Mouse (Mus musculus) kidney, embryonic 15.5 days (tissue): ENCODE data around the gene Sema7a. TPM values are rescaled to one million over a fixed set of nuclear protein-coding genes. Genes with fewer than 3 reads are reported as not detected.

ENCODE experiments used
- ATAC-seq: fragments of 200-750 bp; cut with Nextera tagmentation; replicated peaks from 2 replicates; pipeline ENCODE4 v1.8.0; 2017; ENCODE audit warnings: moderate TSS enrichment; ENCODE audit not compliant: low FRiP score
- H3K27ac ChIP-seq: fragments of 300-500 bp; sonication (generic); 2 replicates; pipeline ENCODE4 v1.5.1; 2015; ENCODE audit warnings: mild to moderate bottlenecking, inconsistent platforms
- H3K27me3 ChIP-seq: fragments of 300-500 bp; sonication (generic); 2 replicates; pipeline ENCODE4 v1.6.1; 2015; ENCODE audit warnings: inconsistent platforms
- H3K36me3 ChIP-seq: fragments of 300-500 bp; sonication (generic); 2 replicates; pipeline ENCODE4 v1.6.1; 2015; ENCODE audit warnings: inconsistent platforms
- H3K4me1 ChIP-seq: fragments of 300-500 bp; sonication (generic); 2 replicates; pipeline ENCODE4 v1.6.1; 2015; ENCODE audit warnings: inconsistent platforms
- H3K4me2 ChIP-seq: fragments of 300-500 bp; sonication (generic); 2 replicates; pipeline ENCODE4 v1.6.1; 2015; ENCODE audit warnings: moderate library complexity, mild to moderate bottlenecking, inconsistent platforms
- H3K4me3 ChIP-seq: fragments of 300-500 bp; sonication (generic); replicated peaks from 2 replicates; pipeline ENCODE4 v1.5.1; 2015; ENCODE audit warnings: mild to moderate bottlenecking, inconsistent platforms
- H3K9ac ChIP-seq: fragments of 300-500 bp; sonication (generic); 2 replicates; pipeline ENCODE4 v1.6.1; 2015; ENCODE audit warnings: mild to moderate bottlenecking, inconsistent platforms
- H3K9me3 ChIP-seq: fragments of 300-500 bp; sonication (generic); replicated peaks from 2 replicates; pipeline ENCODE4 v1.6.1; 2016; ENCODE audit warnings: inconsistent platforms
- WGBS: fragments of 180-500 bp; shearing (Covaris S2); methylation state at CpG from one replicate; pipeline ENCODE4 v1.1.7; 2015; ENCODE audit warnings: mixed read lengths; 5-methylcytosine and 5-hydroxymethylcytosine counted together
- polyA plus RNA-seq: library from polyadenylated mRNA; unstranded; fragments of >200 nt; fragmentation: Nextera tagmentation; extraction: Ambion mirVana; gene quantifications from 2 replicates; pipeline ENCODE4 v1.2.1, GENCODE M21; 2015

Gene Sema7a
- polyA plus RNA-seq, 1 experiment from 2014 or later = 0.39 TPM

DNA sequence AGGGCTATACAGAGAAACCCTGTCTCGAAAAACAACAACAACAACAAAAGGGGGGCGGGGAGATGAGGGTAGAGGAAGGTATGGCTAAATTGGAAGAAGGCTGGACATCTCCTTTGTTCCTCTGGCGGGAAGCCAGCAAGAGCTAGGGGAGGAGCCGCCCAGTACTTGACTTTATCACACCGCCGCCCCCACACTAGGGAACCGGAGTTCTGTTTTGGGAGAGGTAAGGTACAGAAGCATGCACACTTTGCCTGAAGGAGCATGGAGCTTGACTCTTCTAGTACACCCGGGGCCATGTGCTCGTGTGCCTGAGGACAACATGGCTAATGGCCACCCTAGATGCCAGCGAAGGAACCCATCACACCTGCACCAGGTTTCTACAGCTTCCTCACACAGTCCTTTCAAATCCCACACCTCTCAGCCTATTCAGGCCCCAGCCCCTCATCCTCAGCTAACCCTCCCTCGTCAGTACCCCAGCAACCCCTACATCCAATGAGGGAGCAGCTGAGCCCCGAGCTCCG, 57.7 kb downstream of the Sema7a start:
- H3K4me3 ChIP-seq = peak overlapping the region; percentile 40
- no peak overlapping the region for H3K27ac ChIP-seq
- peaks cover 43% of the 10 kb centered on the region for H3K27me3 ChIP-seq
- H3K4me2 ChIP-seq = peak overlapping the region; percentile 59
- WGBS = 15% methylated on average over 13 of the region's 13 CpGs
- H3K9ac ChIP-seq = no peak overlapping the region
- no peaks in the 10 kb centered on the region for H3K9me3 ChIP-seq
- no peaks in the 10 kb centered on the region for H3K36me3 ChIP-seq
- ATAC-seq = no peak; the same call in 1 of the 2 replicates
- H3K4me1 ChIP-seq = peaks cover 19% of the 10 kb centered on the region

DNA sequence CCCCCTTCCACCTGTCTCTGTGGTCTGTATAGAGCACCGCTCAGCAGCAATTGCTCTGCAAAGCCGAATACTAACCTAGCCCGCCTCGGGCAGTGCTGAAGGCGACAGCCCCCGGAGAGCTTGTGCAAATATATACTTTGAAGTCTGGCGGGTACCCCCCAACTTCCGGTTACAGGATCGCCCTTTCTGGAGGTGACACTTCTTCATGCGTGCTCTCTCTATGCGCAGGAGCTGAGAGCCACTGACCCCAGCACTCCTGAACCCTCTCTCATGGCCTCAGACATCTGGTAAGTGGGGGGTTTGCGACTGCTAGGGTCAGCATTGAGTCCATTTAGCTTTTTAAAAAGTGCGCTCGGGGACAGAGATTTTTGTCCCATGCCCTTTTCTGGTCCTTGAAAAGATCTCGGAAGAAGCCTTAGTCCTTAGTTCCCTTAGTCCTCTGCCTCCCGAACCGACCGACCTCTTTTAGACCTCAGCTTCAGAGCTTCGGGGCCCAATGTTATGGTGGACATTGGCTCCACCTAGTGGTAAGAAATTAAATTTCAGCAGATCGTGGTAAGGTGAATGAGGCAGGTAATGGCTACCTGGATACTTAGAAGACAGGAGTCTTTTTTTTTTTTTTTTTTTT, 58.2 kb downstream of the Sema7a start:
- Histone ChIP-seq H3K4me2 (peak overlapping the region; percentile 59), H3K4me3 (peak overlapping the region; percentile 40), H3K9ac (no peak overlapping the region), H3K36me3 (no peaks in the 10 kb centered on the region), H3K27me3 (peaks cover 43% of the 10 kb centered on the region), H3K9me3 (no peaks in the 10 kb centered on the region), H3K4me1 (peaks cover 17% of the 10 kb centered on the region), H3K27ac (no peak overlapping the region)
- ATAC-seq = peak; percentile 84
- 1% methylated on average over 20 of the region's 20 CpGs for WGBS

DNA sequence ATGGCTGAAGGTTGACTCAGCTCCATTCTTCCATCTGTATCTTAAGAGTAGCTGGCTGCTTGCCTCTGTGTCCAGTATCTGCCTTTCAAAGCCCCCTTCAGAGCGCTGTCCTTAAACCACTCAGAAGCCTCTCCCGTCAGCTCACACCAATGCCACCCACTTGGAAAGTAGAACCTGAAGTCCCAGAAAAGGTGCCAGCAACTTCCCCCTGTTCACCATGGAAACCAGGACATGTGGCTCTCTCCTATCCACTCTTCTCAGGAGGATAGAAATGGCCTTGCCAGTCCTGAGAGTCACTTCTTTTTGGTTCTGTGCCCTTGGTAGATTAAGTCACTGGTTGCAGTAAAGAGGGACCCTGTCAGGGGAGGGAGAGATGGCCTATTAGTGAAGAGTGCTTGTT, 58.8 kb downstream of the Sema7a start:
- ATAC-seq = no peak
- Histone ChIP-seq H3K36me3 (no peaks in the 10 kb centered on the region), H3K4me1 (peaks cover 16% of the 10 kb centered on the region), H3K4me3 (no peak overlapping the region), H3K27ac (no peak overlapping the region), H3K9ac (no peak overlapping the region), H3K9me3 (no peaks in the 10 kb centered on the region), H3K27me3 (peaks cover 43% of the 10 kb centered on the region), H3K4me2 (no peak overlapping the region)
- 62% methylated on average over 2 of the region's 2 CpGs for WGBS

DNA sequence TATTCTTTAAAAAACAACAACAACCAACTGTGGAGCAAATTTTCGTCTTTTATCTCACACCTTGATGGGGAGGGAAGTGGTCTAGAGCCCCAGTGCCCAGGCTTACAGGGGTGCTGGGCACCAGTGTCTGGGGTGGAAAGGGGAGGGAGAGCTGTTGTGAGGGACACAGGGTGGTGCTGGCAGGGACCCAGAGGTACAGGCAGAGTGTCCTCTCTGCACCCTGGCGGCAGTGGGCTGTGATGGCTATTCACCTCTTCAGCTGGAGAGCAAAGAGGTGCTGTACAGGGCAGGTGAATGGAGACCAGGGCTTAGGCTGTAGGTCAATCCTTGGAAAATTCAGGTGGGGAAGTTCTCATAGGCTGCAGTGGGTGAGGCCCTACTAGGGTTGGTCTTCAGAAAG, 59.8 kb downstream of the Sema7a start:
- Histone ChIP-seq H3K9ac (no peak overlapping the region), H3K27me3 (peaks cover 43% of the 10 kb centered on the region), H3K4me1 (peaks cover 20% of the 10 kb centered on the region), H3K36me3 (no peaks in the 10 kb centered on the region), H3K4me3 (no peak overlapping the region), H3K4me2 (no peak overlapping the region), H3K27ac (no peak overlapping the region), H3K9me3 (no peaks in the 10 kb centered on the region)
- WGBS = 38% methylated on average over 2 of the region's 2 CpGs
- no peak for ATAC-seq

DNA sequence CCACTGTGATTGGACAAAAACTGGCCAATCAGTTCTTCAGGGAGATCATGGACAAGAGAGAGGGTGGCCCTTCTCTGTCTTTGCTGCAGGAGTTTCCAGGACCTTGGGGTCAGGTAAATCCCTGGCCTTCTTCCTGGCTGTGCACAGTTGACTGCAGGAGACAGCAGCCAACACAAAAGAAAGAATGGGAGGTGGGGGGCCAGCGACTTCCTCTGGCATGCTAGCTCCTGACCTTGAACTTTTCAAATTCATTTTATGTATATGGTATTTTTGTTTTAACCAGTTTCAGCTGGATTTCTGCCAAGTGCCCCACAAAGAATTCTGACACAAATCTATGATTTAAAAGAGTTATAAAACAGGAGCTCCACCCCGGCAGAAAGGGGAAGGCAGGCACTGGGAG, 63.4 kb downstream of the Sema7a start:
- no peak overlapping the region for H3K4me2 ChIP-seq
- H3K9ac ChIP-seq = no peak overlapping the region
- H3K4me1 ChIP-seq = peaks cover 12% of the 10 kb centered on the region
- H3K36me3 ChIP-seq = no peaks in the 10 kb centered on the region
- WGBS = 9% methylated on average over 2 of the region's 2 CpGs
- H3K4me3 ChIP-seq = no peak overlapping the region
- H3K27ac ChIP-seq = no peak overlapping the region
- no peaks in the 10 kb centered on the region for H3K9me3 ChIP-seq
- ATAC-seq = no peak
- peaks cover 19% of the 10 kb centered on the region for H3K27me3 ChIP-seq

DNA sequence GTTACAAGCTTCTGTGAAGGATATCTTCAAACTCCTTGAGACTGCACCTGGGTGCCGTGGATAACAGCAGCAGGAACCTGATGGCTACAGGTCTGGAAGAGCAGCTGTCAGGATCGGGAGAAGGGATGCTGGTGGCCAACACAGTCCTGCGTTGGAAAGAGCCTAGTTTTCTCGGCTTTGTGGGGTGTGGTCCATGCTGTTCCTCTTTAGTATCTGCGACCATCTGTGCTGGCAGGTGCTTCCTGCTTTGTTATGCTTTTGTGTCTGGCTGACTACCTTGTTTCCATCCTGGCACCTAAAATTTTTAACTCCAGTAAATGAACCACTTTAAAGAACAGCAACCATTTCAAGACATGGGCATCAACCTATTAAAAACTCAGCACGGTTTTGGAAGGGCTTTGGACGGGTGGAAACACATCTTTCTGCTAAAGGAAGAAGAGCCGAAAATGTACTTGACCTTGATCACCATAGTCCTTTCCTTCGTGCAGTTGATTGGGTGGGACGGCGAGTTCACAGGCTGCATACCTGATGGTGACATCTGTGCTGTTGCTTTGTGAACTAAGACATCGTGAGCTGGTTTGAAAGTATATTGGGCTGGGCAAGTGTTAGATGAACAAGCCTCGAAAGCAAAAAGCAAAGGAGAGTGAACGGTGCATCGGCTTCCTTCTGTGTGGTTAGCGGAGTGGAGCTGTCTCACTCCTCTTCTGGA, 66.0 kb downstream of the Sema7a start, which contains the start of gene Cyp11a1:
Gene Cyp11a1, plus strand, starts transcription at position 659 of the 709 bp plus-strand sequence.
- Histone ChIP-seq H3K4me1 (peaks cover 28% of the 10 kb centered on the region), H3K4me3 (no peak within 1 kb of the TSS), H3K27me3 (0 out of 2 replicates have a peak, but pooled peaks cover 3% of the 10 kb centered on the region), H3K4me2 (no peak within 1 kb of the TSS), H3K27ac (no peak within 1 kb of the TSS), H3K9ac (no peak within 1 kb of the TSS), H3K9me3 (no peaks in the 10 kb centered on the region), H3K36me3 (no peaks in the 10 kb centered on the region)
- no peak for ATAC-seq
- WGBS = 87% methylated on average over 16 of the region's 16 CpGs

DNA sequence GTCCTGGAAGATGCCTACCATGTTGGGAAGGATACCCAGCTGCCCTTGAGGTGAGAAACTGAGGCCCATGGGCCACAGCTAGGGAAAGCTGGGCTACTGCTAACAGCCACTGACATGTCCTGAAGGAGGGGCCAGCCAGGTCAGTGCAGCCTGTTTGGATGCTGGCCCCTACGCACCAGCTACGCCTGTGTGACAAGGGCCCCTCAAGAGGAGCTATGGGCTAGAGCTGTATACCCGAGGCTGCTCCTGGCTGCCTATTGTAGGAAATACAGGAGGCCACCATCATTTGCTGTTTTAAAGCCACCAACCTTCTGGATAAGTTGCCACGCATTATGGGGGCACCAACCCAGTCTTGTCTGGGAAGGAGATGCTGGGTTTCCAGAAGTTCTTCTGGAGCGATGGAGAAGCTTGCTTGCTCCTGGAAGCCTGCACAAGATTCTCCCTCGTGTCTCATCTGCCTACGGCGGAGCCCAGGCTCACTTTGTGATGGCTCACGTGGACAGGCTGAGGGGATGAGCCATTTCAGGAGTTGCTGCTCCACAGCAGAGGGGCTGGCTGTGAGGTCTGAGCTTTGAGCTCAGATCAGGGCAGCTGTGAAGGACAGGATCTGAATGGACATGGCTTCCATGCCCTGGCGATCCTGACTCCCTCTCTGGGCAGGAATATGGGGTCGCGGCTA, 68.6 kb downstream of the Sema7a start:
- Histone ChIP-seq H3K36me3 (no peaks in the 10 kb centered on the region), H3K9me3 (no peaks in the 10 kb centered on the region), H3K27ac (peak overlapping the region; percentile 28; the same call in 1 of the 2 replicates), H3K4me3 (no peak overlapping the region), H3K9ac (no peak overlapping the region), H3K4me1 (peaks cover 41% of the 10 kb centered on the region), H3K27me3 (no peaks in the 10 kb centered on the region), H3K4me2 (peak overlapping the region; percentile 25)
- WGBS = 62% methylated on average over 12 of the region's 12 CpGs
- ATAC-seq = no peak; the same call in 1 of the 2 replicates

DNA sequence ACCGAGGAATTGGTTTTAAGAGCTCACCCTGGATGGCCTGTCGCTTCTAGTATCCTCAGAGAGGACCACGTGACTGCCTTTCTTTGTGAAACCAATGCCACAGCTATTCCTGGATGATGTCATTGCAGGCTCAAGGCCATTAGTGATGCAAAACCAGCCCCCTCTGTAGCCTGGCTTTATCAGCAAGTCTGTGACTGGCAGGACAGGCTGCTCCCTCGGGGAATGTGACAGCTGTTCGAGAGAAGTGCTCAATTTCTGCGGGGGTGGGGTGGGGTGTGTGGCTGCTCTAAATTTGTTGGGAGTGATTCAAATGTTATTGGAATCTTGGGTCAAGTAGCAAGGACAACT, 69.1 kb downstream of the Sema7a start:
- H3K27ac ChIP-seq = peak overlapping the region; percentile 28; the same call in 1 of the 2 replicates
- WGBS = 7% methylated on average over 6 of the region's 6 CpGs
- peak; percentile 74 for ATAC-seq
- no peak overlapping the region for H3K4me3 ChIP-seq
- no peaks in the 10 kb centered on the region for H3K9me3 ChIP-seq
- peak overlapping the region; percentile 25 for H3K4me2 ChIP-seq
- no peak overlapping the region for H3K9ac ChIP-seq
- no peaks in the 10 kb centered on the region for H3K27me3 ChIP-seq
- peaks cover 36% of the 10 kb centered on the region for H3K4me1 ChIP-seq
- H3K36me3 ChIP-seq = no peaks in the 10 kb centered on the region

DNA sequence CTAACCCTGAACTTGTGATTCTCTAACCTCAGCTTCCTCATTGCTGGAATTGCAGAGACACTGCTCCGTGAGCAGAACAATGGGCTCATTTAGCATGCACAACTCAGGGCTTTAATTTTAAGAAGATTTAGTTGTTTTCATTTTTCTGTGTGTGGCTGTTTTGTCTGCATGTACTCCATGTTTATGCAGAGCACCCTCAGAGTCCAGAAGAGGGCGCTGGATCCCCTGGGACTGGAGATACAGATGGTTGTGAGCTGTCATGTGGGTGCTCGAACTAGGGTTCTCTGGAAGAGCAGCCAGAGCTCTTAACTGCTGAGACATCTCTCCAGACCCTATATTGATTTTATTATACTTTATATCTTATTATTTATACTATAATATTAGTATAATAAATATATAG, 69.7 kb downstream of the Sema7a start:
- no peak overlapping the region for H3K4me3 ChIP-seq
- H3K27ac ChIP-seq = no peak overlapping the region
- H3K4me2 ChIP-seq = no peak overlapping the region
- H3K36me3 ChIP-seq = no peaks in the 10 kb centered on the region
- WGBS = 66% methylated on average over 3 of the region's 3 CpGs
- H3K9ac ChIP-seq = no peak overlapping the region
- no peaks in the 10 kb centered on the region for H3K27me3 ChIP-seq
- H3K9me3 ChIP-seq = no peaks in the 10 kb centered on the region
- ATAC-seq = no peak
- peaks cover 38% of the 10 kb centered on the region for H3K4me1 ChIP-seq

DNA sequence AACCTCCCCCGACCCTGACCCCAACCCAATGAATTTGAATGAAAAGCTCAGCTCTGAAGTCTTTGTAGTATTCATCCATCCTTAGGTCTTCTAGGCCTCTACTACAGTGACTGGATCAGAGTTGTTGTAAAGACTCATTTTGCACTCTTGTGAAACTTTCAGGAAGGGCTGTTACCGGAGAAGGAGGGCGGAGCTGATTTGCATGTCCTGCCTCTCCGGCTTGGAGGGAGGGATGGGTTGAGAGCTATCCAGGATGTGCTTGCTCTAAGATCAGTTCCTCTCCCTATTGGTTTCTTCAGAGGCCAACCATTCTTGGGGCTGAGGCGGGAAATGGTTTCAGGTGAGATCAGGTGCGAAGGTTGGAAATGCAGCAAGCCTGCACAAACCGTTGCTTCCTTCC, 71.1 kb downstream of the Sema7a start:
- Histone ChIP-seq H3K4me2 (peak overlapping the region; percentile 8; the same call in 1 of the 2 replicates), H3K9me3 (no peaks in the 10 kb centered on the region), H3K4me1 (peaks cover 42% of the 10 kb centered on the region), H3K36me3 (no peaks in the 10 kb centered on the region), H3K9ac (no peak overlapping the region), H3K27me3 (peaks cover under 1% of the 10 kb centered on the region; the same call in 1 of the 2 replicates), H3K27ac (no peak overlapping the region), H3K4me3 (no peak overlapping the region)
- ATAC-seq = 0 out of 2 replicates have a peak, but pooled peaks have one; percentile 12
- WGBS = 27% methylated on average over 7 of the region's 7 CpGs

DNA sequence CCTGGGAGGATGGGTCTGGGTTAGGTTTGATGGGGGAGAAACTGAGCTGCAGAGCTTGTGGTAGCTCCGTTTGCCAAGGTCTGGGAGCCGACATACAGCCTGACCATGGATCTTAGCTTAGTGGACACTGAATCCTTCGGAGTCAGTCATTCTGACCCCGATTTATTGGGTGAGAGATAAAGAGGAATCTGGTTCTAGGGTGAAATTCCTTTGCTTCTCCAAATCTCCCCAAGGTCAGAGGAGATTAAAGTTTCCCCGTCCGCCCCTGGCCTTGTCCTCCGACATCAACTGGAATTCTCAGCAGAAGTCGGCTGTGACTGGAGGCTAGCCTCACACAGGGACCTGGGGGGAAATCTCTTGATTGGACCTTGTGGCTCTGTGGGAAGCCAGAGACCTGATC, 71.6 kb downstream of the Sema7a start:
- Histone ChIP-seq H3K4me1 (peaks cover 42% of the 10 kb centered on the region), H3K9me3 (no peaks in the 10 kb centered on the region), H3K27me3 (peaks cover 3% of the 10 kb centered on the region; the same call in 1 of the 2 replicates), H3K4me3 (no peak overlapping the region), H3K36me3 (no peaks in the 10 kb centered on the region), H3K9ac (no peak overlapping the region), H3K27ac (no peak overlapping the region), H3K4me2 (peak overlapping the region; percentile 8; the same call in 1 of the 2 replicates)
- no peak for ATAC-seq
- WGBS = 53% methylated on average over 8 of the region's 8 CpGs
